Mouse (Mus musculus) liver, postnatal 0 days (tissue): ENCODE results near the gene Mpdz. TPM values are rescaled to one million over a fixed set of nuclear protein-coding genes. Genes with fewer than 3 reads are reported as not detected.

ENCODE experiments used
- ATAC-seq: fragments of 200-750 bp; cut with Nextera tagmentation; 2 replicates; pipeline ENCODE4 v1.8.0; 2017; ENCODE audit warnings: mild to moderate bottlenecking, moderate library complexity
- DNase-seq: peaks from one replicate; pipeline ENCODE4 v3.0.0-alpha.2; 2016
- H3K27ac ChIP-seq: fragments of 300-500 bp; sonication (generic); 2 replicates; pipeline ENCODE4 v1.5.1; 2014; ENCODE audit warnings: antibody characterized with exemption, moderate library complexity, mild to moderate bottlenecking, low read depth
- H3K27me3 ChIP-seq: fragments of 300-500 bp; sonication (generic); 2 replicates; pipeline ENCODE4 v1.6.1; 2014; ENCODE audit warnings: low read length, control low read depth, mixed read lengths; ENCODE audit not compliant: insufficient read depth
- H3K36me3 ChIP-seq: fragments of 300-500 bp; sonication (generic); replicated peaks from 2 replicates; pipeline ENCODE4 v1.6.1; 2014; ENCODE audit warnings: mild to moderate bottlenecking, control low read depth, low read length, moderate library complexity, mixed read lengths; ENCODE audit not compliant: insufficient read depth
- H3K4me1 ChIP-seq: fragments of 300-500 bp; sonication (generic); 2 replicates; pipeline ENCODE4 v1.6.1; 2014; ENCODE audit warnings: antibody characterized with exemption, mild to moderate bottlenecking, control low read depth; ENCODE audit not compliant: insufficient read depth
- H3K4me2 ChIP-seq: fragments of 300-500 bp; sonication (generic); 2 replicates; pipeline ENCODE4 v1.6.1; 2014; ENCODE audit warnings: low read depth, mild to moderate bottlenecking, low read length, moderate library complexity, mixed read lengths
- H3K4me3 ChIP-seq: fragments of 300-500 bp; sonication (generic); 2 replicates; pipeline ENCODE4 v1.5.1; 2014; ENCODE audit warnings: low read depth, low read length
- H3K9ac ChIP-seq: fragments of 300-500 bp; sonication (generic); replicated peaks from 2 replicates; pipeline ENCODE4 v1.6.1; 2014; ENCODE audit warnings: mild to moderate bottlenecking, moderate library complexity
- H3K9me3 ChIP-seq: fragments of 300-500 bp; sonication (generic); 2 replicates; pipeline ENCODE4 v1.6.1; 2016; ENCODE audit warnings: mild to moderate bottlenecking, control low read depth, low read length, mixed read lengths
- CTCF ChIP-seq: sonication (generic); IDR thresholded peaks from 2 replicates; pipeline ENCODE4 v1.5.1; 2016; ENCODE audit warnings: antibody characterized with exemption, low read depth
- EP300 ChIP-seq: IDR thresholded peaks from 2 replicates; pipeline ENCODE4 v1.6.1; 2016; ENCODE audit warnings: antibody characterized with exemption, low read depth, mild to moderate bottlenecking
- WGBS: fragments of 180-500 bp; shearing (Covaris S2); extraction: QIAGEN DNeasy Blood & Tissue Kit; methylation state at CpG from one replicate; pipeline ENCODE4 v1.1.7; 2014; ENCODE audit not compliant: insufficient replicate concordance; 5-methylcytosine and 5-hydroxymethylcytosine counted together
- polyA plus RNA-seq: library from polyadenylated mRNA; unstranded; fragments of >200 nt; fragmentation: Nextera tagmentation; extraction: Ambion mirVana; gene quantifications from 2 replicates; pipeline ENCODE4 v1.2.1, GENCODE M21; 2015

Mpdz gene
- polyA plus RNA-seq, 1 experiment from 2014 or later, result 2.7 TPM

- no peak overlapping the region for H3K4me2 ChIP-seq
- ATAC-seq (no peak), DNase-seq (no peak)
- H3K9ac ChIP-seq, result no peak overlapping the region
- H3K9me3 ChIP-seq, result no peaks in the 10 kb centered on the region
- no peaks in the 10 kb centered on the region; the same call in 1 of the 2 replicates for H3K36me3 ChIP-seq
- no peak overlapping the region for H3K27ac ChIP-seq
- no peak overlapping the region for H3K4me3 ChIP-seq
- TF ChIP-seq CTCF (no peak), EP300 (no peak)
- 79% methylated on average over 5 of the region's 5 CpGs for WGBS
- H3K27me3 ChIP-seq, result no peaks in the 10 kb centered on the region
- H3K4me1 ChIP-seq, result no peaks in the 10 kb centered on the region; the same call in 1 of the 2 replicates
Measured at GRCm38 (mm10) chr4:81279451-81279850, 163.2 kb downstream of the Mpdz start.

GRCm38 (mm10) chr4:81275957-81276715, 166.5 kb downstream of the Mpdz start:
- 54% methylated on average over 6 of the region's 6 CpGs for WGBS

GRCm38 (mm10) chr4:81273067-81273466, 169.5 kb downstream of the Mpdz start:
- Histone ChIP-seq H3K36me3 (no peaks in the 10 kb centered on the region), H3K4me3 (no peak overlapping the region), H3K9ac (no peak overlapping the region), H3K4me2 (no peak overlapping the region), H3K27ac (no peak overlapping the region), H3K27me3 (no peaks in the 10 kb centered on the region), H3K4me1 (no peaks in the 10 kb centered on the region; the same call in 1 of the 2 replicates), H3K9me3 (no peaks in the 10 kb centered on the region)
- no peak for ATAC-seq
- no peak for DNase-seq
- 80% methylated on average over 2 of the region's 2 CpGs for WGBS
- TF ChIP-seq CTCF (no peak), EP300 (no peak)

More at GRCm38 (mm10) chr4:81275957-81276715, 166.5 kb downstream of the Mpdz start:
- no peaks in the 10 kb centered on the region for H3K9me3 ChIP-seq
- no peaks in the 10 kb centered on the region for H3K27me3 ChIP-seq
- H3K4me1 ChIP-seq, result no peaks in the 10 kb centered on the region; the same call in 1 of the 2 replicates
- no peaks in the 10 kb centered on the region for H3K36me3 ChIP-seq
- H3K4me3 ChIP-seq, result no peak overlapping the region
- ATAC-seq, result no peak
- no peak overlapping the region for H3K9ac ChIP-seq
- no peak overlapping the region for H3K4me2 ChIP-seq
- TF ChIP-seq EP300, result no peak
- TF ChIP-seq CTCF, result no peak
- H3K27ac ChIP-seq, result no peak overlapping the region
- DNase-seq, result no peak

GRCm38 (mm10) chr4:81252859-81253780, 189.5 kb downstream of the Mpdz start:
- no peak overlapping the region for H3K27ac ChIP-seq
- no peak overlapping the region for H3K4me3 ChIP-seq
- H3K9me3 ChIP-seq, result no peaks in the 10 kb centered on the region
- ATAC-seq (peak; percentile 67), DNase-seq (no peak)
- no peaks in the 10 kb centered on the region for H3K27me3 ChIP-seq
- no peak for TF ChIP-seq CTCF
- no peak for TF ChIP-seq EP300
- WGBS, result 63% methylated on average over 6 of the region's 6 CpGs
- no peaks in the 10 kb centered on the region for H3K36me3 ChIP-seq
- no peak overlapping the region for H3K9ac ChIP-seq
- H3K4me2 ChIP-seq, result no peak overlapping the region
- no peaks in the 10 kb centered on the region for H3K4me1 ChIP-seq

- Histone ChIP-seq H3K27ac (no peak overlapping the region), H3K4me2 (no peak overlapping the region), H3K9me3 (no peaks in the 10 kb centered on the region), H3K27me3 (no peaks in the 10 kb centered on the region), H3K9ac (no peak overlapping the region), H3K4me3 (no peak overlapping the region), H3K36me3 (no peaks in the 10 kb centered on the region), H3K4me1 (no peaks in the 10 kb centered on the region)
- DNase-seq, result no peak
- TF ChIP-seq CTCF, result no peak
- no peak for TF ChIP-seq EP300
- WGBS, result 83% methylated on average over 1 of the region's 1 CpGs
- ATAC-seq, result no peak
Measured at GRCm38 (mm10) chr4:81252334-81252733, 190.3 kb downstream of the Mpdz start.

- ATAC-seq (no peak), DNase-seq (peak; percentile 32)
- 17% methylated on average over 5 of the region's 5 CpGs for WGBS
Measured at GRCm38 (mm10) chr4:81251934-81252333, 190.7 kb downstream of the Mpdz start.

More at GRCm38 (mm10) chr4:81251934-81252333, 190.7 kb downstream of the Mpdz start:
- Histone ChIP-seq H3K4me1 (no peaks in the 10 kb centered on the region), H3K27ac (no peak overlapping the region), H3K4me2 (no peak overlapping the region), H3K9ac (no peak overlapping the region), H3K36me3 (no peaks in the 10 kb centered on the region), H3K9me3 (no peaks in the 10 kb centered on the region), H3K4me3 (no peak overlapping the region), H3K27me3 (no peaks in the 10 kb centered on the region)
- TF ChIP-seq CTCF (peak; percentile 72), EP300 (no peak)
